ENCODE assay signal across 24 mouse cellular contexts in the genomic region with DNA sequence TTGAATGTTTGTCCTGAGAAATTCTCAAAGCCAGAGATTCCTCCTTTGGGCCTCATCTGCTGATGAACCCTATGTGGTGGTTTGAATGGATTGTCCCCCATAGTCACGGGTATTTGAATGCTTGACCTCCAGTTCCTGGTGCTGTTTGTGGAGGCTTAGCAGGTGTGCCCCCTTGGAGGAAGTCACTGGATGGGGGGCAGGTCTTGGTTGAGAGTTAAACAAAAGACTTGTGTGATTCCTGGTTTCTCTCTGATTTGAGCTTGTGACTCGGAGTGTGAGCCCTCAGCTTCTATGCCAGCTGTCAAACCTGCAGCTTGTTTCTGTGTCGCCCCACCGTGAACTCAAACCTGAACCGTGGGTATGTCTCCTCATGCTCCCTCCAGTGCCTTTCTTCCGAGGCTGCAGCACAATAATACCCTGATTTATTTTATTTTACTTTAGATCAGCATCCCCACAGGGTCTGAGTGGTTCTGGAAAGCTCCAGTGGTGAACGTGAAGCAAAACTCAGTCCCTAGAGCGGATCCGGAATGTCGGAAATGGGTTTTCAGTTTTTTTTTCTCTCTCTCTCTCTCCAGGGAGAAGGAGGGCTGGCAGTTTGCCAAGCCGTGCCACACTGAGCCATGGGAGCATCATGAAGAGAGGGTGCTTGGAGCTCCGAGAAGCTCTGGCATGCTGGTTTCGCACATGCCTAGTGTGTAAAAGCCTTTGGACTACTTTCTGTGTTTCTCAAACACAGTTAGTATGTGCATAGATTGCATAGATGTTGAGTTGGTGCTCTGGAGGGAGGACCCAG. TPM values are rescaled to one million over a fixed set of nuclear protein-coding genes. Genes with fewer than 3 reads are reported as not detected.
DNase-seq lines count a peak whose midpoint lies in the region; ATAC-seq and TF ChIP-seq lines count a peak whose summit lies in the region.
"Had no signal": no experiment of that assay in that cellular context is flagged by ENCODE, and none has a peak within 500 bp of the region (broad histone marks: within the 10 kb centered on the region; RNA-seq: fewer than 3 reads in every experiment).

No protein-coding gene starts in this region.

- no peak overlapping the region for H3K4me3 ChIP-seq in kidney, adult 2 months (ENCODE audit: insufficient read depth, low read depth, low read length)
- no peak overlapping the region for H3K4me3 ChIP-seq in kidney, embryonic 16.5 days (ENCODE audit: low read length)
- no peak overlapping the region for H3K4me3 ChIP-seq in lung, embryonic 14.5 days (ENCODE audit: low read depth, low read length)
- no peak overlapping the region for H3K4me3 ChIP-seq in lung, postnatal 0 days (ENCODE audit: low read depth, low read length)
- H3K4me3 ChIP-seq in E14TG2a.4 (replicated peaks; ENCODE audit: low read length): 0 out of 2 replicates have a peak overlapping the region, but pooled peaks have one; percentile 3
- H3K4me3 ChIP-seq in intestine, postnatal 0 days (ENCODE audit: low read depth, low read length): no peak overlapping the region
- H3K4me3 ChIP-seq: heart, adult 2 months; liver, embryonic 13.5 days had no signal

- no peaks in the 10 kb centered on the region for H3K36me3 ChIP-seq in kidney, adult 2 months (ENCODE audit: control insufficient read depth, insufficient read depth, low read length)
- H3K36me3 ChIP-seq in kidney, embryonic 16.5 days (ENCODE audit: insufficient read depth, low read length): no peaks in the 10 kb centered on the region
- H3K36me3 ChIP-seq in lung, embryonic 14.5 days (ENCODE audit: insufficient read depth): no peaks in the 10 kb centered on the region
- no peaks in the 10 kb centered on the region for H3K36me3 ChIP-seq in lung, postnatal 0 days (ENCODE audit: insufficient read depth, low read length)
- H3K36me3 ChIP-seq in E14TG2a.4 (ENCODE audit: insufficient read depth, low read length): no peaks in the 10 kb centered on the region
- H3K36me3 ChIP-seq in intestine, postnatal 0 days (ENCODE audit: control insufficient read depth, insufficient read depth): no peaks in the 10 kb centered on the region
- H3K36me3 ChIP-seq: liver, embryonic 13.5 days had no signal

- no peak for TF ChIP-seq POLR2A in kidney, adult 2 months (IDR thresholded peaks at IDR 0.05; ENCODE audit: low read depth, low read length)

- ATAC-seq in kidney, embryonic 16.5 days (ENCODE audit: low FRiP score, low TSS enrichment): no peak
- ATAC-seq in lung, embryonic 14.5 days (ENCODE audit: insufficient read depth): no peak
- ATAC-seq in lung, postnatal 0 days: no peak
- ATAC-seq in intestine, postnatal 0 days: no peak
- ATAC-seq in megakaryocyte, adult 5-6 weeks (ENCODE audit: poor library complexity, severe bottlenecking): no peak
- ATAC-seq: CD4-positive, CD25-positive, alpha-beta regulatory T cell, adult 4 months; forebrain, embryonic 16.5 days; intestine, embryonic 16.5 days; midbrain, embryonic 16.5 days had no signal

- no peak for TF ChIP-seq EP300 in lung, postnatal 0 days (IDR thresholded peaks at IDR 0.05)

- H3K4me2 ChIP-seq in kidney, embryonic 16.5 days (replicated peaks; ENCODE audit: low read depth, low read length): no peak overlapping the region
- H3K4me2 ChIP-seq in lung, embryonic 14.5 days: no peak overlapping the region
- H3K4me2 ChIP-seq in lung, postnatal 0 days (replicated peaks; ENCODE audit: low read depth, low read length): no peak overlapping the region
- H3K4me2 ChIP-seq in intestine, postnatal 0 days (replicated peaks; ENCODE audit: low read depth): no peak overlapping the region
- H3K4me2 ChIP-seq: hindbrain, embryonic 14.5 days; liver, embryonic 13.5 days had no signal

- TF ChIP-seq CTCF in kidney, adult 2 months (conservative IDR thresholded peaks at IDR 0.05; ENCODE audit: insufficient read depth, insufficient read length, low read depth, low read length): no peak
- TF ChIP-seq CTCF in lung, embryonic 14.5 days (IDR thresholded peaks at IDR 0.05; ENCODE audit: low read depth): no peak
- no peak for TF ChIP-seq CTCF in lung, postnatal 0 days (IDR thresholded peaks at IDR 0.05)
- TF ChIP-seq CTCF in E14TG2a.4 (conservative IDR thresholded peaks at IDR 0.05; ENCODE audit: low read length): no peak
- no peak for TF ChIP-seq CTCF in intestine, postnatal 0 days (IDR thresholded peaks at IDR 0.05; ENCODE audit: low read depth)

- H3K27ac ChIP-seq in kidney, adult 2 months (ENCODE audit: insufficient read depth, low read depth, low read length): no peak overlapping the region
- H3K27ac ChIP-seq in kidney, embryonic 16.5 days (ENCODE audit: low read length): no peak overlapping the region
- H3K27ac ChIP-seq in lung, embryonic 14.5 days (ENCODE audit: low read depth): no peak overlapping the region
- no peak overlapping the region for H3K27ac ChIP-seq in lung, postnatal 0 days (ENCODE audit: low read length)
- no peak overlapping the region for H3K27ac ChIP-seq in intestine, postnatal 0 days (ENCODE audit: low read depth, low read length)
- H3K27ac ChIP-seq: heart, adult 2 months; hindbrain, embryonic 14.5 days; liver, embryonic 13.5 days had no signal

- H3K9ac ChIP-seq in kidney, embryonic 16.5 days (replicated peaks; ENCODE audit: low read length): no peak overlapping the region
- no peak overlapping the region for H3K9ac ChIP-seq in lung, embryonic 14.5 days
- H3K9ac ChIP-seq in lung, postnatal 0 days (replicated peaks; ENCODE audit: low read depth): no peak overlapping the region
- no peak overlapping the region for H3K9ac ChIP-seq in intestine, postnatal 0 days (ENCODE audit: low read depth, low read length)
- H3K9ac ChIP-seq: hindbrain, embryonic 14.5 days; liver, embryonic 13.5 days had no signal

- peaks cover 9% of the 10 kb centered on the region for H3K4me1 ChIP-seq in kidney, adult 2 months (ENCODE audit: control insufficient read depth, insufficient read depth, low read length)
- 0 out of 2 replicates have a peak, but pooled peaks cover 7% of the 10 kb centered on the region for H3K4me1 ChIP-seq in kidney, embryonic 16.5 days (ENCODE audit: insufficient read depth, low read length)
- H3K4me1 ChIP-seq in lung, embryonic 14.5 days (ENCODE audit: insufficient read depth): no peaks in the 10 kb centered on the region
- H3K4me1 ChIP-seq in lung, postnatal 0 days (ENCODE audit: insufficient read depth, low read depth, low read length): no peaks in the 10 kb centered on the region
- H3K4me1 ChIP-seq in E14TG2a.4 (replicated peaks; ENCODE audit: low read depth, low read length): peaks cover 21% of the 10 kb centered on the region
- no peaks in the 10 kb centered on the region for H3K4me1 ChIP-seq in intestine, postnatal 0 days (replicated peaks; ENCODE audit: control insufficient read depth, insufficient read depth, low read length)
- H3K4me1 ChIP-seq: liver, embryonic 13.5 days had no signal

- WGBS in kidney, adult 2 months: 79% methylated on average over 13 of the region's 13 CpGs
- 77% methylated on average over 13 of the region's 13 CpGs for WGBS in kidney, embryonic 16.5 days
- 66% methylated on average over 13 of the region's 13 CpGs for WGBS in lung, embryonic 14.5 days
- 54% methylated on average over 13 of the region's 13 CpGs for WGBS in lung, postnatal 0 days
- 76% methylated on average over 13 of the region's 13 CpGs for WGBS in intestine, postnatal 0 days

- peak; percentile 5 for DNase-seq in kidney, adult 2 months
- peak; percentile 14 for DNase-seq in lung, embryonic 14.5 days
- no peak for DNase-seq in lung, postnatal 0 days (ENCODE audit: low spot score)
- peak; percentile 12 for DNase-seq in ES-CJ7 (ENCODE audit: low read depth, low spot score)
- DNase-seq: cerebellum, adult 9-10 months; heart, adult 2 months; liver, embryonic 13.5 days; spleen, adult 18-20 months; thymus, postnatal 4 days had no signal

- H3K27me3 ChIP-seq in kidney, adult 2 months (replicated peaks; ENCODE audit: control insufficient read depth, insufficient read depth, low read length): no peaks in the 10 kb centered on the region
- no peaks in the 10 kb centered on the region for H3K27me3 ChIP-seq in kidney, embryonic 16.5 days (ENCODE audit: insufficient read depth, low read length)
- H3K27me3 ChIP-seq in lung, embryonic 14.5 days (ENCODE audit: insufficient read depth, low read length): no peaks in the 10 kb centered on the region
- no peaks in the 10 kb centered on the region for H3K27me3 ChIP-seq in lung, postnatal 0 days (replicated peaks; ENCODE audit: insufficient read depth, low read length)
- no peaks in the 10 kb centered on the region for H3K27me3 ChIP-seq in E14TG2a.4 (ENCODE audit: insufficient read depth, low read length)
- H3K27me3 ChIP-seq in intestine, postnatal 0 days (replicated peaks; ENCODE audit: control insufficient read depth, insufficient read depth, low read length): no peaks in the 10 kb centered on the region
- H3K27me3 ChIP-seq: liver, embryonic 13.5 days had no signal

- H3K9me3 ChIP-seq in kidney, embryonic 16.5 days (ENCODE audit: low read length): peaks cover 4% of the 10 kb centered on the region; the same call in 1 of the 2 replicates
- H3K9me3 ChIP-seq in lung, embryonic 14.5 days (ENCODE audit: low read depth, low read length): no peaks in the 10 kb centered on the region
- H3K9me3 ChIP-seq in lung, postnatal 0 days (ENCODE audit: low read length): no peaks in the 10 kb centered on the region
- no peaks in the 10 kb centered on the region for H3K9me3 ChIP-seq in E14TG2a.4 (ENCODE audit: low read length)
- no peaks in the 10 kb centered on the region for H3K9me3 ChIP-seq in intestine, postnatal 0 days (ENCODE audit: control insufficient read depth)
- H3K9me3 ChIP-seq: liver, embryonic 13.5 days had no signal

RNA-seq across cellular contexts. Expression of a gene that starts 3.5 kb away (rescaled TPM):
- 9.2 and 10.3 TPM in 2 replicates for polyA plus RNA-seq in kidney, adult 2 months (2012; rRNA removed)
- not detected in 2 replicates for polyA plus RNA-seq in kidney, embryonic 16.5 days (2015; fragmentation: Nextera tagmentation; extraction: Ambion mirVana)
- not detected in 2 replicates for polyA plus RNA-seq in lung, embryonic 14.5 days (2014; fragmentation: Nextera tagmentation; extraction: Ambion mirVana)
- polyA plus RNA-seq in lung, postnatal 0 days (2015; fragmentation: Nextera tagmentation; extraction: Ambion mirVana): not detected in 2 replicates
- not detected in 2 replicates for polyA plus RNA-seq in intestine, postnatal 0 days (2015; fragmentation: Nextera tagmentation; extraction: Ambion mirVana)
- total RNA-seq in megakaryocyte, adult 5-6 weeks (2015): not detected in 2 replicates
- not detected in 2 replicates for total RNA-seq in megakaryocyte, adult 5-6 weeks (2017)
- total RNA-seq: gastrocnemius, adult 8-10 months; heart, adult 2 months; layer of hippocampus, postnatal 36 days had no signal
- polyA plus RNA-seq: CD4-positive, CD25-positive, alpha-beta regulatory T cell, adult 4 months; forebrain, embryonic 16.5 days; heart, adult 2 months; heart, postnatal 0 days; hindbrain, embryonic 14.5 days; intestine, embryonic 16.5 days; limb, embryonic 11.5 days; liver, embryonic 13.5 days; midbrain, embryonic 16.5 days; neural tube, embryonic 11.5 days; stomach, embryonic 16.5 days had no signal

RNA-seq across cellular contexts. Expression of a gene that starts 13.8 kb away (rescaled TPM):
- polyA plus RNA-seq in kidney, adult 2 months (2012; rRNA removed): not detected in 2 replicates
- not detected in 2 replicates for polyA plus RNA-seq in kidney, embryonic 16.5 days (2015; fragmentation: Nextera tagmentation; extraction: Ambion mirVana)
- not detected in 2 replicates for polyA plus RNA-seq in lung, embryonic 14.5 days (2014; fragmentation: Nextera tagmentation; extraction: Ambion mirVana)
- 0.57 and 0.88 TPM in 2 replicates for polyA plus RNA-seq in lung, postnatal 0 days (2015; fragmentation: Nextera tagmentation; extraction: Ambion mirVana)
- not detected in 2 replicates for polyA plus RNA-seq in intestine, postnatal 0 days (2015; fragmentation: Nextera tagmentation; extraction: Ambion mirVana)
- not detected in 2 replicates for total RNA-seq in megakaryocyte, adult 5-6 weeks (2015)
- total RNA-seq in megakaryocyte, adult 5-6 weeks (2017): not detected in 2 replicates
- total RNA-seq: gastrocnemius, adult 8-10 months; heart, adult 2 months; layer of hippocampus, postnatal 36 days had no signal
- polyA plus RNA-seq: CD4-positive, CD25-positive, alpha-beta regulatory T cell, adult 4 months; forebrain, embryonic 16.5 days; heart, adult 2 months; heart, postnatal 0 days; hindbrain, embryonic 14.5 days; intestine, embryonic 16.5 days; limb, embryonic 11.5 days; liver, embryonic 13.5 days; midbrain, embryonic 16.5 days; neural tube, embryonic 11.5 days had no signal

RNA-seq across cellular contexts. Expression of a gene that starts 14.3 kb away (rescaled TPM):
- not detected in 2 replicates for polyA plus RNA-seq in kidney, adult 2 months (2012; rRNA removed)
- polyA plus RNA-seq in kidney, embryonic 16.5 days (2015; fragmentation: Nextera tagmentation; extraction: Ambion mirVana): not detected in 2 replicates
- not detected in 2 replicates for polyA plus RNA-seq in lung, embryonic 14.5 days (2014; fragmentation: Nextera tagmentation; extraction: Ambion mirVana)
- not detected in 2 replicates for polyA plus RNA-seq in lung, postnatal 0 days (2015; fragmentation: Nextera tagmentation; extraction: Ambion mirVana)
- not detected in 2 replicates for polyA plus RNA-seq in intestine, postnatal 0 days (2015; fragmentation: Nextera tagmentation; extraction: Ambion mirVana)
- total RNA-seq in megakaryocyte, adult 5-6 weeks (2015): not detected in 2 replicates
- not detected in 2 replicates for total RNA-seq in megakaryocyte, adult 5-6 weeks (2017)
- total RNA-seq: gastrocnemius, adult 8-10 months; heart, adult 2 months; layer of hippocampus, postnatal 36 days had no signal
- polyA plus RNA-seq: CD4-positive, CD25-positive, alpha-beta regulatory T cell, adult 4 months; forebrain, embryonic 16.5 days; heart, adult 2 months; heart, postnatal 0 days; hindbrain, embryonic 14.5 days; intestine, embryonic 16.5 days; limb, embryonic 11.5 days; liver, embryonic 13.5 days; midbrain, embryonic 16.5 days; neural tube, embryonic 11.5 days; stomach, embryonic 16.5 days had no signal

RNA-seq across cellular contexts. Expression of a gene that starts 28.7 kb away (rescaled TPM):
- polyA plus RNA-seq in kidney, adult 2 months (2012; rRNA removed): not detected in 2 replicates
- polyA plus RNA-seq in kidney, embryonic 16.5 days (2015; fragmentation: Nextera tagmentation; extraction: Ambion mirVana): not detected in 2 replicates
- not detected in 2 replicates for polyA plus RNA-seq in lung, embryonic 14.5 days (2014; fragmentation: Nextera tagmentation; extraction: Ambion mirVana)
- 0.36 and 0.43 TPM in 2 replicates for polyA plus RNA-seq in lung, postnatal 0 days (2015; fragmentation: Nextera tagmentation; extraction: Ambion mirVana)
- polyA plus RNA-seq in intestine, postnatal 0 days (2015; fragmentation: Nextera tagmentation; extraction: Ambion mirVana): not detected in 2 replicates
- total RNA-seq in megakaryocyte, adult 5-6 weeks (2015): not detected in 2 replicates
- total RNA-seq in megakaryocyte, adult 5-6 weeks (2017): not detected in 2 replicates
- total RNA-seq: gastrocnemius, adult 8-10 months; heart, adult 2 months; layer of hippocampus, postnatal 36 days had no signal
- polyA plus RNA-seq: CD4-positive, CD25-positive, alpha-beta regulatory T cell, adult 4 months; forebrain, embryonic 16.5 days; heart, adult 2 months; heart, postnatal 0 days; hindbrain, embryonic 14.5 days; intestine, embryonic 16.5 days; limb, embryonic 11.5 days; liver, embryonic 13.5 days; midbrain, embryonic 16.5 days; neural tube, embryonic 11.5 days; stomach, embryonic 16.5 days had no signal

RNA-seq across cellular contexts. Expression of a gene that starts 28.8 kb away (rescaled TPM):
- polyA plus RNA-seq in kidney, adult 2 months (2012; rRNA removed): not detected in 2 replicates
- not detected in 2 replicates for polyA plus RNA-seq in kidney, embryonic 16.5 days (2015; fragmentation: Nextera tagmentation; extraction: Ambion mirVana)
- polyA plus RNA-seq in lung, embryonic 14.5 days (2014; fragmentation: Nextera tagmentation; extraction: Ambion mirVana): not detected in 2 replicates
- polyA plus RNA-seq in lung, postnatal 0 days (2015; fragmentation: Nextera tagmentation; extraction: Ambion mirVana): 0.90 and 1.3 TPM in 2 replicates
- polyA plus RNA-seq in intestine, postnatal 0 days (2015; fragmentation: Nextera tagmentation; extraction: Ambion mirVana): not detected in 2 replicates
- not detected in 2 replicates for total RNA-seq in megakaryocyte, adult 5-6 weeks (2015)
- total RNA-seq in megakaryocyte, adult 5-6 weeks (2017): not detected in 2 replicates
- total RNA-seq: gastrocnemius, adult 8-10 months; heart, adult 2 months; layer of hippocampus, postnatal 36 days had no signal
- polyA plus RNA-seq: CD4-positive, CD25-positive, alpha-beta regulatory T cell, adult 4 months; forebrain, embryonic 16.5 days; heart, adult 2 months; heart, postnatal 0 days; hindbrain, embryonic 14.5 days; intestine, embryonic 16.5 days; limb, embryonic 11.5 days; liver, embryonic 13.5 days; midbrain, embryonic 16.5 days; neural tube, embryonic 11.5 days; stomach, embryonic 16.5 days had no signal

Comparison
In these comparisons a context has a peak if more than half of its experiments do, and no peak if none do; other contexts are left out.
1. RNA of a gene that starts 3.5 kb away (polyA plus RNA-seq): 9.2 to 10.3 TPM in kidney, adult 2 months; not detected in kidney, embryonic 16.5 days, not detected in lung, embryonic 14.5 days, not detected in lung, postnatal 0 days and not detected in intestine, postnatal 0 days; every median in the first group is over 10 times any median in the second.